Mouse (Mus musculus) olfactory bulb, adult 2 months (tissue): ENCODE measurements around the gene Rnf20. TPM values are rescaled to one million over a fixed set of nuclear protein-coding genes. Genes with fewer than 3 reads are reported as not detected.

Source experiments
- H3K27ac ChIP-seq: fragments of 200-500 bp; 2 replicates; pipeline ENCODE4 v1.5.1; 2012; ENCODE audit warnings: low read depth, low read length; ENCODE audit not compliant: insufficient read depth
- H3K4me1 ChIP-seq: fragments of 200-500 bp; 2 replicates; pipeline ENCODE4 v1.6.1; 2012; ENCODE audit warnings: low read length; ENCODE audit not compliant: control insufficient read depth, insufficient read depth
- H3K4me3 ChIP-seq: fragments of 200-500 bp; 2 replicates; pipeline ENCODE4 v1.5.1; 2012; ENCODE audit warnings: mild to moderate bottlenecking, low read depth, low read length, moderate library complexity; ENCODE audit not compliant: insufficient read depth
- CTCF ChIP-seq: fragments of 200-500 bp; IDR thresholded peaks from 2 replicates; pipeline ENCODE4 v1.5.1; 2012; ENCODE audit warnings: low read depth, mild to moderate bottlenecking, low read length, moderate library complexity; ENCODE audit not compliant: insufficient read depth
- POLR2A ChIP-seq: fragments of 200-500 bp; IDR thresholded peaks from 2 replicates; pipeline ENCODE4 v1.6.1; 2012; ENCODE audit warnings: mild to moderate bottlenecking, low read depth, low read length, moderate library complexity; ENCODE audit not compliant: insufficient read depth
- WGBS: fragments of 180-500 bp; shearing (Covaris S2); methylation state at CpG from one replicate; pipeline ENCODE4 v1.1.7; 2018; 5-methylcytosine and 5-hydroxymethylcytosine counted together
- polyA plus RNA-seq: library from polyadenylated mRNA; stranded (reverse); fragments of >200 nt; gene quantifications from 2 replicates; pipeline ENCODE4 v1.2.4, GENCODE M21; 2012; ENCODE audit warnings: low replicate concordance; ENCODE audit not compliant: missing spikeins, insufficient read depth, insufficient read length

The Rnf20 gene
- polyA plus RNA-seq, 1 experiment: not detected

DNA sequence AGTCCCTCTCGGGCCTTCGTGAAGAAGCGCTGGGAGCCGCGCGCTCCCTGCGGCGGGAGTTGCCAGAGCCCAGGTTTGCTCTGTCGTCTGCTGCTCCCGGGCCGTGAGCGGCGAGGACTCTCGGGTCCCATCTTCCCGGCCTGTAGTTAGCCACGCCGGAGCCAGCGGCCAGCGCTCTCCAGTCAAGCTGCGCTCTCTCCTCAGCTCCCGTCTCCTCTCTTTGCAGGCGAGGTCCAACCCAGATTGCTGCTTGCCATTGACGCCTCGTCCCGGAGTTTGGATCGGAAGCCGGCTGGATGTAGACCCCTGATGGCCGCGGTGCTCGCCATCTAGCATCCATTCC is 304 bp downstream of the Rnf20 start:
- under 1% methylated on average over 30 of the region's 30 CpGs for WGBS
- Histone ChIP-seq H3K4me1 (peaks cover 3% of the 10 kb centered on the region; the same call in 1 of the 2 replicates), H3K4me3 (peak overlapping the region; percentile 93), H3K27ac (peak overlapping the region; percentile 73)
- no peak for TF ChIP-seq CTCF
- TF ChIP-seq POLR2A: no peak

DNA sequence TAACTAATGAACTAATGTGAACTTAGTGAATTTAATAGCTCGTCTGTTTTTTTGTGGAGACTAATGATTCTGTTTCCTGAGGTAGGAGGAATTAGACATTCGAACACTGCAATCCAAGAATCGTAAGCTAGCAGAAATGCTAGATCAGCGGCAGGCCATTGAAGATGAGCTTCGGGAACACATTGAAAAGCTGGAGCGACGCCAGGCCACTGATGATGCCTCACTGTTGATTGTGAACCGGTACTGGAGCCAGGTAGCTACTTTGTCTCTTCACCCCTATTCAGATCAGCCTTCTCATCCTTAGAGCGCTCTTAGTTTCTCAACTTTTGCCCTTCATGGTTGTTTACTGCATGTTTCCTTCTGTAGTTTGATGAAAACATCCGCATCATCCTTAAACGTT is 6.0 kb downstream of the Rnf20 start:
- Histone ChIP-seq H3K4me1 (peaks cover 3% of the 10 kb centered on the region; the same call in 1 of the 2 replicates), H3K27ac (no peak overlapping the region), H3K4me3 (no peak overlapping the region)
- TF ChIP-seq POLR2A (no peak), CTCF (no peak)
- 84% methylated on average over 11 of the region's 11 CpGs for whole genome bisulfite sequencing

DNA sequence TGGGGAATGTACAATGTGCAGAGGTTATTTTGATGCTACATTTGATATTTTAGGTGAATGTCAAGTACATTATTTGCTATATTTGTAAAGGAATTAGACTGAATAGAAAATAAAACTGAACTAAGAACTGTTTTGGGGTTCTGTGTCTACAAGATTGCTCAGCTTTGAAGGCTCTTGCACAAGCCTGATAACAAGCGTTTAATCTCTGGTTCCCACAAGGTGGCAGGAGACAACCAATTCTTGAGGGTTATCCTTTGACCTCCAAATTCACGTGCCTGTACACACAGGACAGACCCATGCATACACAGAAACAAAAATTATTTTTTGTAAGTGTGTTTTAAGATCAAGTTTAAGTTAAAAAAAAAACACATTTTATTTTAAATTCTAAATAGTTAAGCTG is 8.1 kb downstream of the Rnf20 start:
- H3K4me1 ChIP-seq: no peaks in the 10 kb centered on the region
- TF ChIP-seq CTCF: no peak
- no peak for TF ChIP-seq POLR2A
- WGBS: 66% methylated on average over 2 of the region's 2 CpGs
- H3K27ac ChIP-seq: no peak overlapping the region
- no peak overlapping the region for H3K4me3 ChIP-seq

DNA sequence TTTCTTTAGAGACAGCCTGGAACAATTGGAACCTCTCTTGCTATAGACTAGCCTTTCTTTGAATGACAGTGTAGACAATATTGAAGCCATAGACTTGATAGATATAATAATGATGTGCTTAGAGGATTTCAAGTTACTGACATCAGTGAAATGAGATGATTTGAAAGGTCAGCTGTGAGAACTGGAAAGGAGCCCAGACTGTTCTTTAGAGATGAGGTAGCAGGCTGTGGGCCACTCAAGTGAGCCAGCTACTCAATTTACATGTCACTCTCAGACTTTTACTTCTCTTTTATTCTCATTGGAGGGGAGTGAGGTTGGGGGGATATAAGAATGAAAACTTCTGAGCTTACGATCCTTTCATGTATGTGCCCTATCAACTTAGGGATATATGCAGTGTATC is 27.6 kb downstream of the Rnf20 start:
- Histone ChIP-seq H3K4me3 (no peak overlapping the region), H3K4me1 (no peaks in the 10 kb centered on the region), H3K27ac (no peak overlapping the region)
- 43% methylated on average over 1 of the region's 1 CpGs for WGBS
- TF ChIP-seq POLR2A: no peak
- TF ChIP-seq CTCF: no peak

DNA sequence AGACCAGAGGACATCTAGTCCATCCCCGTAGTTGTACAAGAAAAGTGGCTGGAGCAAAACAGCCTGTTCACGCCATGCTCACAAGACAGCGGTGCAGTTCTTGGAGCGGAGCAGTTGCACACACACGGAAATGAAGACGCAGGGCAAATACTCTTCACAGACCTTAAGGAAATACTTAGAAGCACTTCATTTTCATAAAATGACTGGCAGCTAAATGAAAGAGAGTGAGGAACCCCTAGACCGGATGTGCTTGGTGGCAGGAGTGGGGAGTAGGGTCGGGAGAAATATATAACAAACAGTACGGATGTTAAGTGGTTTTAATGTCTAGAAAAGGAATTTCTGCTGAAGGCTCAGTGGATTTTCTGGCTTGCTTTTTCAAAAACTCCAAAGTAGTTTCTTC is 29.9 kb downstream of the Rnf20 start:
- Histone ChIP-seq H3K4me1 (no peaks in the 10 kb centered on the region; the same call in 1 of the 2 replicates), H3K27ac (no peak overlapping the region), H3K4me3 (no peak overlapping the region)
- WGBS: 96% methylated on average over 9 of the region's 9 CpGs
- TF ChIP-seq CTCF: no peak

DNA sequence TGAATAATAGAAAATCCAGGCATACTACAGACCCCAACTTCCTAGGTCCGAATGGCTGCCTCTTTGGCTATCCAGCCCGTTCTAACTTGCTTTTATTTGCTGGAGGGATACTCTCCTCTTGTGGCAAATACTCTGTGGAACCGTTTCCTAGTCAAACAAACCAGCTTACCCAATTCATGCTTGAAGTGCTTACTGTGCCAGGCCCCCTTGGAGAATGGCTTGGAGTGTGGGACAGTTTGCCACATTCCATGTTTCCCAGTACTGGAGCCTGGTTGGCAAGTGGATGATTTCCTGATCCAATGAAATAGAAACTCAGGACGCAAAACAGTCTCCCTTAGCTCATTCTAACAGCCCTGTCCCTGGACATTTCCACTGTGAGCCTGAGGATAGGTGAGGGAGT is 30.4 kb downstream of the Rnf20 start:
- H3K4me1 ChIP-seq: no peaks in the 10 kb centered on the region; the same call in 1 of the 2 replicates
- TF ChIP-seq CTCF (no peak), POLR2A (no peak)
- no peak overlapping the region for H3K27ac ChIP-seq
- H3K4me3 ChIP-seq: no peak overlapping the region
- 53% methylated on average over 4 of the region's 4 CpGs for WGBS

DNA sequence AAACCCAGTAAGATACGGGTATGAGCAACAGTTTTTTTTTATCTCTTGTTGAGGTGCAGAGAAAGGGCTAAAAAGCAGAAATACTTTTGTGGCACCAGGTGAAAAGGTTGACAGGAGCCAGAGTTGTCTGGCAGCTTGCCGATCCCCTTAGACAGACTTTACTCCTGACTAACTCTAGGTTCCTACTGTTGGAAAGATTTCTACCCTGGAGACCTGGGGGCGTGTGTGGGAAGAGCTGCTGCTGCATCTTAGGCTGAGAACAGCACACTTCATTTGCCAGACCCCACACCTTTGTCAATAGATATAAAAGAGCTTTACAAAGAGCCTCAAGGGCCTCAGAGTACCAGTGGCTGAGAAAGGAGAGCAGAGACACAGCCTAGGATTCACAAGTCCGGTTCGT is 33.0 kb downstream of the Rnf20 start:
- TF ChIP-seq CTCF: no peak
- no peak for TF ChIP-seq POLR2A
- H3K27ac ChIP-seq: no peak overlapping the region
- no peak overlapping the region for H3K4me3 ChIP-seq
- H3K4me1 ChIP-seq: no peaks in the 10 kb centered on the region; the same call in 1 of the 2 replicates
- 82% methylated on average over 5 of the region's 5 CpGs for WGBS

DNA sequence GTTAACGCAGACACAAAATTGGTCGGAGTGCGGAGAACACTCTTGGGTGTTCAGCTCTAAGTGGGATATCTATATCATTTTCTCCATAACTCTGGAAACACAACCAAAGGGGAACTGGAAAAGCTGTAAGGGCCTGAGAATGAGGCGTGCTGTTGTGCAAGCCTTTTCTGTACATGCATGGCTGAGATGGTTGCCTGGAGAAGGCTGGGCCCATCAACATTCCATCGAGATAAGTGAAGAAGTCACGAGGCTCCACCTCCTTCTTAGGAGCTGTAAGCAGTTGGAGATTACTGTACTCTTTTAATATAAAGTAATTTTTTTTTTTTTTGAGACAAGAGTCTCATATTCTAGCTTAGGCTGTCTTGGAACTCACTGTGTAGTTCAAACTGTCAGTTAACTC is 44.3 kb downstream of the Rnf20 start:
- WGBS: 93% methylated on average over 6 of the region's 6 CpGs
- Histone ChIP-seq H3K4me3 (no peak overlapping the region), H3K4me1 (no peaks in the 10 kb centered on the region), H3K27ac (no peak overlapping the region)
- TF ChIP-seq POLR2A: no peak
- no peak for TF ChIP-seq CTCF

DNA sequence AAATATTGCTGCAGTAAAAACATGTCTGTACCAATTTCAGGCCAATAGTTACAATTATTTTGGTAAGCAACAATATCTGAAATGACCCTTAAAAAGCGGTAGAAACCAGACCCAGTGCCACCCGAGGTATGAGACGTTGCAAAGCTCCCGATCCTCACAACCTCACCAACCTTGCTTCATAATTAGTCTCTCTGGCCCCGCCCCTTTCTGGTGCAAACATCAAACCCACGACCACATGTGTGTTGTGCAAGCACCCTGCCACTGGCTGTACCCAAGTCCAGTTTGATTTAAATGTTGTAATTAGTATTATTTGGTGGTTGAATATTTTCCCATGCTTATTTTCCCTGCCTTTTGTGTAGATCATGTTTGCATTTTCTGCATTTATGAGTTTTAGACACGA is 45.0 kb downstream of the Rnf20 start:
- TF ChIP-seq CTCF (no peak), POLR2A (no peak)
- 76% methylated on average over 7 of the region's 7 CpGs for WGBS
- no peaks in the 10 kb centered on the region for H3K4me1 ChIP-seq
- no peak overlapping the region for H3K27ac ChIP-seq
- no peak overlapping the region for H3K4me3 ChIP-seq

DNA sequence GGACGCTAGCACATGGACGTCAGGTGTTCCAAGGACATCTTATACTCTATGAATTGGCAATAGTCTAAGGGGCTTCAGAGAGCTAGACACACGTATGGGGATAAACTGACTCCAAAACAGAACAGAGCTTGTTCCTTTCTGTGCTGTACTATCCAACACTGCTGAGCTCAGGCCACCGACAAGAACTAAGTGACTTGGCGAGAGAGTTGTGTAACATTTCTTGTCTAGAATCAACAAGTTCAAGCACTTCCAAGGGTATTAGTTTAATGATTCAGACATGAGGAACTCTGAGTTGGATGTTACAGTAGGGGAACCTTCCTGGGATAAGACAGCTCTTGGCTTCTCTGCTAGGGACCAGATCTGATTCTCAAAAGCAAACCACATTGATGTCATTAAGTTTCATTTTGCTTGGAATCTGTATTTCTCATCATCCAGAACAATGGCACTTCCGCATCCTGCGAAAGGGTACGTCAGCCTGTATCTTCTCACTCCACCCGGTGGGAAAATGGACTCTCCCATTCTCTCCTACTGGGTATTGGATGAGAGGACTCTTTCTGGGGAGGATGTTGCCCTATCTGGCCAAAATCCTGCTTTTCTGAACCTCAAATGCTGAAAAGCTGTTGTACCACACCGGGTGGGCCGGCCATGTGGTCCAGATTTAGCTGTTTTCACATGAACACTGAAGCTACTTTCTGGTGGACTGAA is 48.5 kb downstream of the Rnf20 start:
- TF ChIP-seq CTCF: no peak
- no peak for TF ChIP-seq POLR2A
- WGBS: 92% methylated on average over 11 of the region's 11 CpGs
- no peak overlapping the region for H3K4me3 ChIP-seq
- no peak overlapping the region for H3K27ac ChIP-seq
- H3K4me1 ChIP-seq: no peaks in the 10 kb centered on the region
